Mouse (Mus musculus) cerebellum, postnatal 36 days (tissue): ENCODE measurements around the gene Gm20388.
"Not testable (repeated sequence)": the region's sequence is repeated elsewhere in the genome, so short reads cannot be mapped to it uniquely, and the experiment has no call there.

ENCODE experiments used
- DNase-seq, 2 experiments: peaks; one replicate each; pipeline ENCODE4 v3.0.0; 2021 to 2022; ENCODE audit warnings: mixed read lengths in 2 of 2

Gene Gm20388

GRCm38 (mm10) chr8:123101244-123101643 is 3190.6 kb downstream of the Gm20388 start:
- DNase-seq, result no peak

GRCm38 (mm10) chr8:123101735-123102685 is 3191.4 kb downstream of the Gm20388 start, which contains the start of gene Rpl13:
Rpl13 (plus strand) TSS chr8:123102350.
- DNase-seq, result peak; percentile 97 to 98

GRCm38 (mm10) chr8:123102855-123103254 is 3192.2 kb downstream of the Gm20388 start:
- DNase-seq, result not testable (repeated sequence)

- DNase-seq, result no peak
These were observed 3192.6 kb downstream of the Gm20388 start for GRCm38 (mm10) chr8:123103285-123103684.

- no peak for DNase-seq
These were observed 3193.6 kb downstream of the Gm20388 start for GRCm38 (mm10) chr8:123104046-123104767.

GRCm38 (mm10) chr8:123105553-123106326 is 3195.1 kb downstream of the Gm20388 start:
- DNase-seq, result peak in 1 of 2 experiments; percentile 23

- no peak for DNase-seq
These were observed 3195.9 kb downstream of the Gm20388 start for GRCm38 (mm10) chr8:123106531-123106930.

- no peak for DNase-seq
These were observed 3197.4 kb downstream of the Gm20388 start for GRCm38 (mm10) chr8:123108010-123108409.

- no peak for DNase-seq
These were observed 3198.3 kb downstream of the Gm20388 start for GRCm38 (mm10) chr8:123108953-123109352.

- peak; percentile 28 to 54 for DNase-seq
These were observed 3200.0 kb downstream of the Gm20388 start for GRCm38 (mm10) chr8:123110649-123111048.

GRCm38 (mm10) chr8:123112892-123113291 is 3202.3 kb downstream of the Gm20388 start:
- DNase-seq, result no peak

- no peak for DNase-seq
These were observed 3203.3 kb downstream of the Gm20388 start for GRCm38 (mm10) chr8:123113908-123114469.

- no peak for DNase-seq
These were observed 3204.0 kb downstream of the Gm20388 start for GRCm38 (mm10) chr8:123114644-123115043.

GRCm38 (mm10) chr8:123117127-123117731 is 3206.6 kb downstream of the Gm20388 start, which contains the start of gene Cpne7:
Cpne7 (plus strand) TSS chr8:123117374.
- no peak for DNase-seq

- no peak for DNase-seq
These were observed 3207.1 kb downstream of the Gm20388 start for GRCm38 (mm10) chr8:123117744-123118143.

- DNase-seq, result no peak
These were observed 3211.4 kb downstream of the Gm20388 start for GRCm38 (mm10) chr8:123122059-123122458.

- no peak for DNase-seq
These were observed 3212.0 kb downstream of the Gm20388 start for GRCm38 (mm10) chr8:123122670-123123069.

- no peak for DNase-seq
These were observed 3215.7 kb downstream of the Gm20388 start for GRCm38 (mm10) chr8:123126193-123126816.

GRCm38 (mm10) chr8:123131041-123131440 is 3220.4 kb downstream of the Gm20388 start:
- no peak for DNase-seq

GRCm38 (mm10) chr8:123132953-123133352 is 3222.3 kb downstream of the Gm20388 start:
- no peak for DNase-seq

- no peak for DNase-seq
These were observed 3223.6 kb downstream of the Gm20388 start for GRCm38 (mm10) chr8:123134149-123134713.
